Mouse (Mus musculus): Measurements from ENCODE around the gene Defb45.

Defb45 gene

DNA sequence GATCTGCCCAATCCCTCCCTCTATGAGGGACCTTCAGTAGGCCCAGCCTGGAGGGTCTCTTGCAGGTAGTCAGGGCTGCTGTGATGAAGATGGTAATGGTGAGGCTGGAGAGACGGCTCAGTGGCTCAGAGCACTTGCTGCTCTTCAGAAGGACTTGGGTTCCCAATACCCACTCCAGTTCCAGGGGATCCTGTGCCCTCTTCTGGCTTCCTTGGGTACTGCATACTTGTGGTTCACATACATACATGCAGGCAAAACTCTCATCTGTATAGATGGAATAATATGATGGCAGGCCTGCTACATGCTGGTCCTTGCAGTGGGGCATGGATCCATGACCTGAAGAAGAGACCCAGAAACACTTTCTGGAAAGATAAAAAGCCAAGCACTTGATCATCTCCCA, 9.5 kb upstream of the Defb45 start:
- in situ Hi-C loops (cut with MboI, MseI): no loop called here

DNA sequence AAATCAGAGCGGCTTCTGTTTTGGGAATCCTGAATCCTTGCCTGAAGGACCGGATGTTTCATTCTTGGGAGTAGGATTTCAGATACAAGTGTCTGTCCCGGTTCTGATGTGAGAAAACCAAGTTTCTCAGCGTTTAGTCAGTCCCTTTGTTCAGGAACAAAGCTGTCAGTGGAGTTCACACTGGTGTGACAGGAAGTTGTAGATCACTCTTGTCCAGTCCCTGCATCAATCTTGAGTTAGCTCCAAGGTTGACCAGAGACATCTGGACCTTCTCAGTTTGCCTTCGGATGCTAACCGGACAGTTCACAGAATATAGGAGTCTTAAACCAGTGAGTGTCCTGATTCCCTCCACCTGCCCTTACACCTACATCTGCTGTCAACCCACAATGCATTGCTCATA, 8.5 kb upstream of the Defb45 start:
- in situ Hi-C loops (cut with MboI, MseI): no loop called here

GRCm38 (mm10) chr2:152604057-152604456, 4.9 kb upstream of the Defb45 start, which contains the start of gene Defb36:
TSS of gene Defb36 (plus strand) at chr2:152604327.
- in situ Hi-C loops (cut with MboI, MseI): no loop called here

DNA sequence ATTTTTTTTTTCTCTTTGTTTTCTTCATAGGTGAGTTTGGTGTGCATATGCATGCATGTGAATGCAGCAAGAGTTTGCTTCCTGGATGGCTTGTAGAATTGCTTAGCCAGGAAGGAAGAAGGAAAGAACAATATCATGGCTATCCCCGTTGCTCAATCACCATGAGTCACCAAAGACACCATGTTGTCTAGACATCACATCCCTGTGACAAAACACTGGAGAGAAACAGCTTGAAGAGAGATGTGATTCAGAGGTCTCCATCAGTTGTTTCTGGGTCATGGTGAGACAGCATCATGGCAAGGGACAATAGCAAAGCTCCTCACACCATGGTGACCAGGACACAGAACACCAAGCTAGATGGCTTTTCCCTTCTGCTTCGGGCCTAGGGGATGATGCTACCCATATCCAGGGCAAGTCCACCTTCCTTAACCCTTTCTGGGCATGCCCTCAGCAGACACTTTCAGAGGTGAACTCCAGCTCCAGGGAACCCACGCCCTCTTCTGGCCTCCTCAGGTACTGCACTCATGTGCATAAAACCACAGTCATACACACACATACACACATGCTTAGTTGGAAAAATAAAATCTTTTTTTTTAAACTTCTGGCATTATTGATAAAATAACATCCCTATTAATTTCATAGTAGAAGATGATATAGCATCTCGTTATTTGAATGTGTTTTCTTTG, 2.2 kb upstream of the Defb45 start:
- in situ Hi-C loops (cut with MboI, MseI): no loop called here

DNA sequence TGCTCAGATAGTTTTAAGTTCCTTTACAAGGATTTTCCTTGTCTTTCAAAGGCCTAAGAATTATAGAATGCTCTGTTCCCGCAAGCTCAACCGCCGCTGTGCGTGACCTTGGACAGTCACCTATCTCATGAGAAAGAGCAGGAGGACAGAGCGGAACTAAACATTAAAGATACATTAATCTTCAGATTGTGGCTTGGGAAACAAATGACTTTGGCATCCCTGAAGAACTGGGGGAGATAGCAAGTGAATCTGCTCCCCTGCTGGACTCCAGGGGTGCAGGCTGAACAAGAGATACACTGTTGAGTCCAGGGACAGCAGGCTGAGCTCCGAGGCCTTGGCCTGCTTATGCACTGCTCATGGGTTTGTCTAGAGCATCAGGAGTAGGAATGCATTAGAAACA, 877 bp upstream of the Defb45 start:
- in situ Hi-C loops (cut with MboI, MseI): no loop called here

DNA sequence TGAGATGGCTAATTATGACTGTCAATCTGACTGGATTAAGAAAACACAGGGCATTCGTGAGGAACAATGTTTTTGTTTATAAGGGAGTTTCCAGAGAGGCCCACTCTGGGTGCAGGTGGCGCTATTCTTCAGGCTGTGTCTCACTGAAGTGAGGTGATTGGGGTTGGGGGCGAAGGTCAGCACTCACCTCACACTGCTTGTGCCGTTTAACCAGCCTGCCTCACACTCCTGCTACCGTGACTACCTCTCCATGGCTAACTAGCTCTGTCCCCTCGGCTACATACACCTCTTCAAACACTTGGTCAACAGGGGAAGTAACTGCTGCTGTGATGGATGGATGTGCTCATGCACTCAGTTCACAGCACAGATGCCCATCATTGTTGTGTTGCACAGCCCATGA, 10.2 kb downstream of the Defb45 start:
- in situ Hi-C loops (cut with MboI, MseI): no loop called here

DNA sequence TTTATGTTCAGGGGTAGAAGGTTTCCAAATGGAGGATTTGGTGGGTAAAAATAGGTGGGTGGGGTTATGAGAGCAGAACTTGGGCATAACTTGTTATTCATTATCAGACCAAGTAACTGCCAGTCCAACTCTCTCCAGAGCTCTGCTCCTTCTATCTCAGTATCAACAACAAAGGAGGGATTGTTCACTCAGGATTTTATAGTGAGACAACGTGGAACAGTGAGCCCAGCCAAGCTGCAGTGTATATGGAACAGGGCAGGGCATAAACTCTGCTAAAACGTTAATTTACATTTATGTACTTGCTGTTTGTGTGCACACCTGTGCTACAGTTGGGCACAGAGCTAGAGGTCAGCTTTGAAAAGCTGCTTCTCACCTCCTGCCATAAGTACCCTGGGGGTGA, 10.7 kb downstream of the Defb45 start:
- in situ Hi-C loops (cut with MboI, MseI): no loop called here

- in situ Hi-C loops (cut with MboI, MseI): no loop called here
Observed at GRCm38 (mm10) chr2:152586926-152587560, 12.2 kb downstream of the Defb45 start.

GRCm38 (mm10) chr2:152580612-152581011, 18.6 kb downstream of the Defb45 start:
- in situ Hi-C loops (cut with MboI, MseI): no loop called here

DNA sequence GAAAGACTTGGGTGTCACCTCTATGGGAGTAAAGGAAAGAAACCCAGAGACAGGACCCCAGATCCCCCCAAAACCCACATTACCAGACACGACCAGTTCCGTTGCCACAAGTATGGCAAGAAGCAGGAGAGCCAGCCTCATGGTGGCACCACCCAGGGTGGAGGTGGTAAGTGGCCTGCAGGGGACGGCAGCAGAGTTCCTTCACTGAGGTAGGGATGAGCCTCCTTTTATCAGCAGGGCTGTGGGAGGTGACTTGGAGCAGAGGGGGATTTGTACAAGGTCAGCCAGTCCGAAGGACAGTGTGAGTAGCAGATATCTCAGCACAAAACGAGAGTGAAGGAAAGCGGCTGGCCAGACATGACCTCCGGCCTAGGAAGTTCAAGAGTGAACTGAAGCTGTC, 19.1 kb downstream of the Defb45 start, which contains the start of gene Defb19:
Gene Defb19 (minus strand): TSS at position 206 of the 400 bp plus-strand sequence.
- in situ Hi-C loops (cut with MboI, MseI): no loop called here

DNA sequence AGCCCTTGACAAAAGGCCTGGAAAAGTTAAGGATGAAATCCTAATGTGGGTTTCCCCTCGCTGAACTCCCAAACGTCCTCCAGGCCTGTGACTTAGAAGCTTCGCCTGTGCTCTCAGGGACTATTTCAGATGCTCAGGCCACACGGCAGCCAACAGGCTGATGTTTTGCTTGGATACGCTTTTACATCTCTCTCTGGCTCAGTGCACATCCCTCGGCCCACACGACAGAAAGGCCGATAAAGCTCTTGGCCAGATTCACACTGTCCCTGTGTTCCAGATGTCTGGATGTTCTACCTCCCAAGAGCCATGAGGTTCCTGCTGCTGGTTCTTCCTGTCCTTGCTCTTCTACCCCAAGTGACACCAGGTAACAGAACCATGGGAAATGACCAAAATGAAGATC, 25.7 kb downstream of the Defb45 start:
- in situ Hi-C loops (cut with MboI, MseI): no loop called here

GRCm38 (mm10) chr2:152572114-152572794, 26.9 kb downstream of the Defb45 start, which contains the start of gene Defb21:
TSS of gene Defb21 (plus strand) at chr2:152572744.
- in situ Hi-C loops (cut with MboI, MseI): no loop called here

- in situ Hi-C loops (cut with MboI, MseI): no loop called here
Observed at GRCm38 (mm10) chr2:152570313-152570712, 28.9 kb downstream of the Defb45 start.

DNA sequence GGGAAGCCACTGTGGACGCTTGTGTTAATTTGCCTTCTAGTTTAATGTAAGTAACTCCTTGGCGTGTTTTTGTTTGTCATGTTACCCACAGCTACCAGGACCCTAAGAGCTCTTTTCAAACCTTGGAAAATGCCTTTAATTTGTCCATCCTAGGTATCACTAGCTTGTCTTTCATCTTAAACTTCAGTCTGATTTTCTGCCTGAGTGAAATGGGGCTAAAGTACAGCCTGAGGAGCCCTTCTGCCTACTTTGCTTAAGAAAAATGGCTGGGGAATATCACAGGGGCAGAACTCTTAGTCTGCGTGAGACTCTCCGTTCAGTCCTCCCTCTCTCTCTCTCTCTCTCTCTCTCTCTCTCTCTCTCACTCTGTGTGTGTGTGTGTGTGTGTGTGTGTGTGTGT, 29.3 kb downstream of the Defb45 start:
- in situ Hi-C loops (cut with MboI, MseI): no loop called here

DNA sequence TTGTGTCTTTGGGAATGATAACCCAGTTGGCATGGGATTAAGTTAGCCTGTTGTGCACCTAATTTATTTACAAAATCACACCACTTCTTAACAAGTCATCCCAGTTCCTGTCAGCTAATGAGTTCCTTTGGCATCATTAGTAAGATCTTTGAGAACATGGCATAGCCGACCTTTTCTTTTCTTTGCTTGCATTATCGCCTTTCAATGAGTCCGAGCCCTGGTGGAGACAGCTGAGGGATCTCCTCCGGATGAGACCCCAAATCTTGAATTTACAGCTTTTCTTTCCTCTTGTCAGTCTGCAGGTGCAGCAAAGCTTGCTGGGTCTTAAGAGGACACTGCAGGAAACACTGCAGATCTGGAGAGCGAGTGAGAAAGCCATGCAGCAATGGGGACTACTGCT, 30.2 kb downstream of the Defb45 start, which contains the start of gene Gm17416:
Gene Gm17416 (plus strand): TSS at position 301 of the 400 bp plus-strand sequence.
- in situ Hi-C loops (cut with MboI, MseI): no loop called here

GRCm38 (mm10) chr2:152556655-152557054, 42.5 kb downstream of the Defb45 start:
- in situ Hi-C loops (cut with MboI, MseI): no loop called here

DNA sequence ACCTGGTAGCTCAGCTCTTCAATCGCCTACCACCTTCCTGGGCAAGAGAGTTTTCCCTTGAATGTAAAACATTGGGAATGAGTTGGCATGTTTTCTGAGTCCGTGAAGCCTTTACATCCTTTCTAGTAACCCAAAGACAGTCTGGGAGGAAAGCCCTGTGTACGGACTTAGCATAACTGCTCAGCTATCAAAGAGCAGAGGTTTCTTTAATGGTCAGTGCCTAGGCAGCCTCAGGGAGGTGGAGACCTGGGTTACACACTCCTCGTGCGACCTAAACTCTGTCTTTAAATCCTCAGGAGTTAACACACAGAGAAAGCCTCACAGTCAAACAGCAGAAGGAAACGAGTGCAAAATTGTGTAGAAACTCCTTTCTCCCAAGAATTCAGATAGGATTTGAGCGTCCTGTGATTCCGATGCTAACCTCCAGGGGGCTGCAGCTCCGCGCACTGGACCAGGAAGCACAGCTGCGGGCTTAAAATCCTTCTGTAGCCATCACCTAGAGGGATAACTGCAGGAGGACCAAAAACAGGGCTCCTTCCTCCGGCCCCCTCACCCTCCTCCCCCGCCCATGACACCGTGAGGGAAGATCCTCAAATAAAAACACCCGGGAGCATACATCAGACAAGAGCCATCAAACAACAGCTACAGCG, 45.3 kb downstream of the Defb45 start:
- in situ Hi-C loops (cut with MboI, MseI): no loop called here

DNA sequence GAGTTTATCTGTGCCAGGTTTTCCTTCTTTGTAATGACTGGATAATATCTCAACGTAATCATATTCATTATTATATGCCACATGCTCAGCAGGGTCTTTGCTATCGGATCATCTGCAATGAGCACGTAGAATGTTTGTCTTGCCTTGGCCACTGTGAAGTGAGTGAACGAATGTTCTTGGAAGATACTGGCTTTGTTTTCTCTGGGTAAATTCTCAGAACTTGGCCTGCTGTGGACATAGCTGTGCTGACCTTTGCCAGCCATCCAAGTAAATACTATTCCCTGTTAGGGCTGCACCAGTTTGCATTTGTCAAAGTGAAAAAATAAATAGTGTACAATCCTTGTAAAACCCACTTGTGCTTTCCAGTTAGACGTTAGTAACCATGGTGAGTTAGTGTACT, 51.1 kb downstream of the Defb45 start:
- in situ Hi-C loops (cut with MboI, MseI): no loop called here

DNA sequence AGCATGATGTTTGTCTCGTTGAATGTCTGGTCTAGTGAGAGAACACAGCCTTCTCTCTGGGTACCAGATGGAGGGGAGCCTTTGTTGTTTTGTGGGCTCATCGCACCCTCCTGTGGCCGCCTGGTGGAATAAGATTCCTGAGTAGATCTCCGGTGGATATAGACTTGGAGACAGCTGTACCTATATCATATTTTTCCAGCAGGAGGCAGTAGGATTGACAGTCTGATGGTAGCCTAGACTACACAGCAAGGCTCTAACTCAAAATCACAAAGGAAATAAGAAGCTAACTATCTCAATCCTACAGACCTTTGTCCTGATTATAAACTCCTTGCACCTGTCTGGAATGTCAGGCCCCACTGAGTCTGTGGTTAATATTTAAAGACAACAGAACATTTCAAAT, 54.5 kb downstream of the Defb45 start:
- in situ Hi-C loops (cut with MboI, MseI): no loop called here

DNA sequence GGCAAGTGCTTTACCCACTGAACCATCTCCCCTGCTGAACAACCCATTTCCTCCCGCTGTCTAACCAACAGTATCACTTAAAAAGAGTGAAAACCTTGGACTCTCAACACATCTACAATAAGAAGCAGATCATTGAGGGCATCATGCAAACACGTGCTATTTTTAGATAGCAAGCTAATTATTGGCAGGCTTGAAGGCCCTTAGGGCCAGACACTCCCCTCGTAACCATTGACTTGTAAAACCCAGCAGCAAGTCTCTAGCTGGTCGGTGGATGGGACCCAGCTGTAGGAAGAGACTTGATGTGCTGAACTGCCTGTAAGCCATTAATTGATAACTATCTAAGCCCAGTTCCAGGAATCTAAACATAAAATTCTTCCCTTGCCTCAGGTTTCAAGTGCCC, 55.7 kb downstream of the Defb45 start:
- in situ Hi-C loops (cut with MboI, MseI): no loop called here

Measured in regulatory T cell (primary cell).